Mouse (Mus musculus): ENCODE measurements around the gene Tsen54.

Tsen54 gene

GRCm38 (mm10) chr11:115859143-115859945, 44.8 kb downstream of the Tsen54 start:
- DNase-seq (ENCODE audit: low read depth), result peak; percentile 40

DNA sequence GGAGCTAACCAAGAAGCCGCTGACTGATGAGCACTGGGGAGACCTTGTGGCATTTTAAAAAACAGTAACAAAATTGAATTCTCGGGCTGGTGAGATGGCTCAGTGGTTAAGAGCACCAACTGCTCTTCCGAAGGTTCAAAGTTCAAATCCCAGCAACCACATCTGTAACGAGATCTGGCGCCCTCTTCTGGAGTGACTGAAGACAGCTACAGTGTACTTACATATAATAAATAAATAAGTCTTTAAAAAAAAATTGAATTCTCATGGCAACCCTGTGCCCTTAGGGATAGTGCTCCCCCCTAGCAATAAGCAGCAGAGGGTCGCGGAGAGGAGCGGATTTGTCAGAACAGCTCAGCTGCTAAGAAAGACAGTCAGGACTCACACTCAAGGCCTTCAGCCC, 49.4 kb downstream of the Tsen54 start:
- no peak for DNase-seq (ENCODE audit: low read depth)

- DNase-seq (ENCODE audit: low read depth), result no peak
These were observed 54.9 kb downstream of the Tsen54 start for GRCm38 (mm10) chr11:115869393-115869792.

- DNase-seq (ENCODE audit: low read depth), result no peak
These were observed 57.9 kb downstream of the Tsen54 start for GRCm38 (mm10) chr11:115872437-115872836.

All from fibroblast of lung, adult 2 months (primary cell).